Mouse (Mus musculus): Measurements from ENCODE around the gene Edil3. TPM values are rescaled to one million over a fixed set of nuclear protein-coding genes. Genes with fewer than 3 reads are reported as not detected.
"Not testable (repeated sequence)": the region's sequence is repeated elsewhere in the genome, so short reads cannot be mapped to it uniquely, and the experiment has no call there.

Edil3 gene
- total RNA-seq, 2 experiments from 2014 or later: 0.26 to 0.32 TPM

GRCm38 (mm10) chr13:88929626-88930025 is 108.4 kb downstream of the Edil3 start:
- DNase-seq: no peak
- intact Hi-C loops (cut with DNase I): no loop called here

DNA sequence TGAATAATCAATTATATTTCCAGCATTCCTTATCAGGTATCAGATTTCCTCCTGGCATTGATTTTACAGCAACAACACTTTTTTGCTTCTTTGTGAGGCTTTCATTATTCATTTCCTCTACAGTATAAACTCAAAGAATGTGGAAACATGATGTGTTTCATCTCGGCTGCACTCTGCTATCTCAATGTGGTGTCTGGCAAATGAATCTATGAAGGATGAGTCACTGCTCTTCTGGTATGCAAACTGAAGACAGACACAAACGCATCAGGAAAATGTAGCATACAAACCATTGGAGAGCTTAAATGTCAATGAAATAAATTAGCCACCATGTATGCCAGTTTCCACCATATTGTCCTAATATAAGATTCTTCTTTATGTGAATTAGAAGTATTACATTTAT is 117.3 kb downstream of the Edil3 start:
- no peak for DNase-seq
- intact Hi-C loops (cut with DNase I): no loop called here

GRCm38 (mm10) chr13:88972355-88972754 is 151.1 kb downstream of the Edil3 start:
- intact Hi-C loops (cut with DNase I): no loop called here
- DNase-seq: no peak

DNA sequence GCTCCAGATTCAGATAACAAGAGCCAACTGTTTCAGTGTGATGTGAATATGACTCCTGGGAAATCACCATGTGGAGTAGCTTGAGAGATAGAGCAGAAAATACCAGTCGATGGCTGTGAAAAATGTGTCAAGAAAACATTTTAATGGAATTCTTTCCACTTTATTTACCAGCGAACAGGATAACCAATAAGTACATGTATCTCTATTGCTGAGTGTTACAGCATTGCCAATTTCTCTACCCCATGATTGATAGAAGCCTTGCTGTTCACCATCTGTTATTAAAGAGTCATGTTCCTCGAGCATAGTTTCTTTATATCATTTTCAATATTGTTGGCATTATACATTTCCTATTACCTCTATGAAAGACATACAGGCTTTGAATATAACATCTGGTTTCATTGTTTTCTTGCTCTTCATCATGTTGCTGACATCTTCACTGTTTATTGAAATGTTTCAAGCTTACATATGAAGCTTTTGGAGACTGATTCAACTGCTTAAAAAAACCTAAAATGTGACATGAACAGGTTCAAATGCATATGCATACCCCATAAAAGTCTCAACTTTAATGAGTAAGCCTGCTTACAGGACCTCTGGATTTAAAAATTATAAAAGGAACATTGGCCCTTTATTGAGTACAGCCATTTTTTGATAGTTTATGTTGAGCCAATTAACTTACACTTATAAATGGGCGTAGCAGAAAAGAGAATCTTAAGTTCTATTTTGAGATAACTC is 186.6 kb downstream of the Edil3 start:
- intact Hi-C loops (cut with DNase I): no loop called here
- DNase-seq: no peak

- DNase-seq: no peak
- intact Hi-C loops (cut with DNase I): no loop called here
These were observed 191.2 kb downstream of the Edil3 start for GRCm38 (mm10) chr13:89012500-89012899.

- intact Hi-C loops (cut with DNase I): no loop called here
- DNase-seq: no peak
These were observed 208.7 kb downstream of the Edil3 start for GRCm38 (mm10) chr13:89029817-89030539.

- intact Hi-C loops (cut with DNase I): no loop called here
These were observed 214.4 kb downstream of the Edil3 start for GRCm38 (mm10) chr13:89035711-89036110.

GRCm38 (mm10) chr13:89041495-89041894 is 220.2 kb downstream of the Edil3 start:
- no peak for DNase-seq
- intact Hi-C loops (cut with DNase I): no loop called here

More at GRCm38 (mm10) chr13:89035711-89036110, 214.4 kb downstream of the Edil3 start:
- no peak for DNase-seq

DNA sequence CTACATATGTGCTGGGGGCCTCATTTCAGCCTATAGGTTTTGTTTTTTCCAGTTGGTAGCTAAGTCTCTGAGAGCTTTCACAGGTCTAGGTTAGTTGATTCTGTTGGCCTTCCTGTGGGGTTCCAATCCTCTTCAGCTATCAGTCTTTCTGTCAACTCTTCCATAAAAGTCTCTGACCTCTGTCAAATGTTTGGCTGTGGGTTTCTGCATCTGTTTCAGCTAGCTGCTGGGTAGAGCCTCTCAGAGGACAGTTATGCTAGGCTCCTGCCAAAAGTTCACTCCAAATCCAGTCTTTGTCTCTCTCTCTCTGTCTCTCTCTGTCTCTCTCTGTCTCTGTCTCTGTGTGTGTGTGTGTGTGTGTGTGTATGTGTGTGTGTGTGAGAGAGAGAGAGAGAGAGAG is 248.9 kb downstream of the Edil3 start:
- intact Hi-C loops (cut with DNase I); DNase-seq: not testable (repeated sequence)

GRCm38 (mm10) chr13:89076212-89076611 is 254.9 kb downstream of the Edil3 start:
- intact Hi-C loops (cut with DNase I): no loop called here
- DNase-seq: no peak

- DNase-seq: no peak
- intact Hi-C loops (cut with DNase I): no loop called here
These were observed 284.6 kb downstream of the Edil3 start for GRCm38 (mm10) chr13:89105889-89106288.

GRCm38 (mm10) chr13:89117551-89117950 is 296.3 kb downstream of the Edil3 start:
- DNase-seq: no peak
- intact Hi-C loops (cut with DNase I): no loop called here

- DNase-seq: no peak
- intact Hi-C loops (cut with DNase I): no loop called here
These were observed 298.5 kb downstream of the Edil3 start for GRCm38 (mm10) chr13:89119809-89120208.

DNA sequence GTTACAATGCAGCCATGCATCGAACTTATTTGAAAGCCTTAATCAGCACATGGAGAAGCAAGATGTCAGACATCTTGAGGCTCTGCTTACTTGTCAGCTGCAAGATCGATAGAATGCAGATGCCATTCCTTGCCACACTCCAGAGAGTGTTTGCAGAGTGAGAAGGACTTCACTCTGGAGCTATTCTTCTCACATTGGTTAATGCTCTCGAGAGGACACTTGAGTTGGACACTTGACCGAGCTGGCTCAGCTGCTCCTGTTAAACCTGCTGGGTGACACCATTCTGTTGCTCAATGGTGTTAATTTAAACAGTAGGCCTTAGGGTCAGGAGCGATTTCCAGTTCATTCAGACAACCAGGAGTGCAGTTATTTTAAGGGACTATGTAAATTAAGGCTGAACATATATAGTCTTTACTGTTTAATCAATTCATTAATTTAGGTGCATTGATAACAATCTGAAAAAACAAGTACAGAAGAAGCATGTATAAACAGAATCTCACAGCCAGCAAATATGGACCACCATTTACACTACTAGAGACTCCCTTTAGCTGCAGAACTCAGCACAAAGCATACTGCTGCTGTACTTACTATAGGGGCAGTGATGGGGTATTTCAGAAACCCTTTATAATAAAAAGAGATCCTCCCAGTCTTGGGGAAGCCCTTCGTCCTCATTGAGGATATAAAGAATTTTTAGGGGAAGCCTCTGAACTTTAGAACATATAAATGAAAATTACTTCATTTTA is 301.4 kb downstream of the Edil3 start:
- intact Hi-C loops (cut with DNase I): no loop called here
- no peak for DNase-seq

DNA sequence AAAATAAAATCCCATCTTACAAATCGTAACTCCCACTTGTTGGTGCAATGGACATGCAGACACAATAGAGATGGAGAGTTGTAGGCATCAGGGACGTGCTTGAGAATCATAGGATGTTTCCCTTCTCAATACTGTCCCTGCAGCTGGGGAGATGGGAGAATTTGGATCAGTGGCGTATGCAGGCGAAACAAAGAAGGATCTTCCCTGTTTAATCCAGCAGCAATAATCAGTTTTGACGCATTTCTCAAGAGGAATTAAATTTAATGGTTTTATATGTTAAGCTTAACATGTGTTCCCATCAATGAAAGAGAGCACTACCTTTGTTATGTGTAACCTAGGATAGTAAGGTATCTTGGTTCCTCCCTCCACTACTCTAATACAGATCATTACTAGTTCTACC is 302.1 kb downstream of the Edil3 start:
- DNase-seq: no peak
- intact Hi-C loops (cut with DNase I): no loop called here

- intact Hi-C loops (cut with DNase I): no loop called here
- no peak for DNase-seq
These were observed 324.8 kb downstream of the Edil3 start for GRCm38 (mm10) chr13:89146056-89146547.

- DNase-seq: no peak
- intact Hi-C loops (cut with DNase I): no loop called here
These were observed 330.6 kb downstream of the Edil3 start for GRCm38 (mm10) chr13:89151878-89152277.

DNA sequence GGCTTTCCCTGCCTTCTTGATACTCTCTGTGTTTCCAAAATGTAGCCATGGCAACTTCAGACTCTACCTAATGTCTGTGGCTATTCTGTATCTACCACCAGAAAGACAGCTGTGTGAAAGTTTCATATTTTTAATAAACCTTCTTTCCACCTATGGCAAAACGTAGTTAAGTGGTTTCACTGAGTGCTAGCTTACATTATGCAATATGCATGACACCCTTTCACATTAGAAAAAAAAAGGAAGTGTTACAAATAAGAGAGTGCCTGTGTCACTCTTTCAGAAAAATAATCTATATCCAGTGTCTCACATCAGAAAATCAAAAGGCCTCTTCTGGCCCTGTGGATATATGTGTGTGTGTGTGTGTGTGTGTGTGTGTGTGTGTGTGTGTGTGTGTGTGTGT is 346.7 kb downstream of the Edil3 start:
- intact Hi-C loops (cut with DNase I): no loop called here
- no peak for DNase-seq

DNA sequence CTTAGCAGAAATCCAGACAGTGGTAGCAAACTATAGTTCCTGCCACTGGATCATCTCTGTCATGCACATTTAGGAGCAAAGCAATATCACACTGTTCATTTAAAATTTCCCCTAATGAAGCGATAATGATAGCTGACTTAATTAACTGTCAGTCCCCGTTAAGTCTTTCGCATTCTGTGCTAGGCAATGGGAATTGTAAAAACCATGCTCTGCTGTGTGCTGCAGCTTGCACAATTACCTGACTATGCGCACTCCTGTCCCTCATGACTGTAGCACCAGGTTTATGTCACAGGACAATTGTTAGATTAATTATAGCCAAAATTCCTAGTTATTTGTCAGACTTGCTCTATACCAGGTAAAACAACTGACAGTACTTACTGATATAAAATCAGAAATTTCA is 348.8 kb downstream of the Edil3 start:
- intact Hi-C loops (cut with DNase I): no loop called here
- DNase-seq: no peak

DNA sequence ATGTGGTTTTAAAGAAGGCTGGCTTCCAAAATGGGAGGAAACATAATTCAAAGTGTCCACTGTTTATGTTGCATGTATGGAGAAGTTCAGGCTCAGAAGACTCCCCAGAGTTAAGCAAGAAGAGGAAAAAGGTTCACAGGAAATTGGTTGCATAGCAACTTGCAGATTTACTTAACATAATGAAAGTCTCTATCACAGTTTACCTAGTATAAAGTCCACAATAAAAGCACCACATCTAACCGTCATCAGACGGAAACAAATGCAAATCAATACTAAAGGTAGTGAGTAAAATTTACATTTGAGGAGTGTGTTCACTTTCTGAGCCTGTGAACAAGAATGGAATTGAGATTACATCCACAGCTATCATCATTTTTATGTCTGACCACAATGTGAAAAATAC is 353.9 kb downstream of the Edil3 start:
- no peak for DNase-seq
- intact Hi-C loops (cut with DNase I): no loop called here

DNA sequence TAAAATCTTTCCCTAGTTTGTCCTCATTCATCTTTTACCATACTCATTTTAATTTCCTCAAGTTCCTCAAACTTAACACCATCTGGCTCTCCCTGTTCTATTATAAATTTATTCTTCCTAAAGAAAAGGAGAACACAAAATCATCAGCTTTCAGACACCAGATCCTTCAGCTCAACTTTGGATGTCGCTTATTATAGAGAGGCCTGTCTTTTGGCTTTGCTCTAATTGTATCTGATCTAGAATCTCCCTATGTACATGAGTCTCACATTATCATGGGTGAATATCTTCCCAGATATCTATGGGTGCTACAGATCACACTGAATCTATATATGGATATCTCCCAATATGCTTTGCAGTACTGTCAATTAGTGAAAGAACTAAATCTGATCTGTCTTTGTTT is 367.8 kb downstream of the Edil3 start:
- intact Hi-C loops (cut with DNase I): no loop called here
- no peak for DNase-seq
